Mouse (Mus musculus) heart, adult 8-10 months (tissue): ENCODE results near the gene Fam241b. TPM values are rescaled to one million over a fixed set of nuclear protein-coding genes. Genes with fewer than 3 reads are reported as not detected.

ENCODE experiments used
- DNase-seq: peaks from one replicate; pipeline ENCODE4 v3.0.0; 2022; ENCODE audit warnings: low spot score
- total RNA-seq, 4 experiments: library from RNA; stranded (reverse); gene quantifications; 2 replicates each; pipeline ENCODE4 v1.2.4; 2022

Gene Fam241b
- 1 to 10 TPM; 4.1 to 5.5 (median 5.3) TPM for total RNA-seq

GRCm38 (mm10) chr10:62143820-62144219 is at the start of gene Fam241b:
Gene Fam241b (minus strand): TSS chr10:62143920.
- DNase-seq = no peak

GRCm38 (mm10) chr10:62192701-62193157 is 49.0 kb upstream of the Fam241b start:
- no peak for DNase-seq

- no peak for DNase-seq
Observed at GRCm38 (mm10) chr10:62190821-62191220, 47.1 kb upstream of the Fam241b start.

GRCm38 (mm10) chr10:62189910-62190309 is 46.2 kb upstream of the Fam241b start:
- no peak for DNase-seq

- no peak for DNase-seq
Observed at GRCm38 (mm10) chr10:62189303-62189702, 45.6 kb upstream of the Fam241b start.

- DNase-seq = peak; percentile 75
Observed at GRCm38 (mm10) chr10:62186882-62187281, 43.2 kb upstream of the Fam241b start.

GRCm38 (mm10) chr10:62183053-62183452 is 39.3 kb upstream of the Fam241b start:
- peak; percentile 92 for DNase-seq

GRCm38 (mm10) chr10:62182471-62183014 is 38.8 kb upstream of the Fam241b start:
- no peak for DNase-seq

GRCm38 (mm10) chr10:62181701-62182100 is 38.0 kb upstream of the Fam241b start:
- DNase-seq = no peak

- no peak for DNase-seq
Observed at GRCm38 (mm10) chr10:62179944-62180343, 36.2 kb upstream of the Fam241b start.

- DNase-seq = no peak
Observed at GRCm38 (mm10) chr10:62174533-62175313, 31.0 kb upstream of the Fam241b start.

- DNase-seq = no peak
Observed at GRCm38 (mm10) chr10:62173941-62174448, 30.3 kb upstream of the Fam241b start.

GRCm38 (mm10) chr10:62172841-62173553 is 29.3 kb upstream of the Fam241b start:
- DNase-seq = no peak

- no peak for DNase-seq
Observed at GRCm38 (mm10) chr10:62162410-62162809, 18.7 kb upstream of the Fam241b start.

- DNase-seq = no peak
Observed at GRCm38 (mm10) chr10:62149929-62150328, 6.2 kb upstream of the Fam241b start.

GRCm38 (mm10) chr10:62147466-62148248 is 3.9 kb upstream of the Fam241b start:
- DNase-seq = no peak

- no peak for DNase-seq
Observed at GRCm38 (mm10) chr10:62145957-62146356, 2.2 kb upstream of the Fam241b start.

GRCm38 (mm10) chr10:62138040-62138439 is 5.7 kb downstream of the Fam241b start:
- no peak for DNase-seq

- DNase-seq = no peak
Observed at GRCm38 (mm10) chr10:62137150-62137549, 6.6 kb downstream of the Fam241b start.

GRCm38 (mm10) chr10:62135696-62136470 is 7.8 kb downstream of the Fam241b start:
- DNase-seq = no peak
